Mouse (Mus musculus) G1E-ER4 (cell line): Measurements from ENCODE around the gene Ncln. TPM values are rescaled to one million over a fixed set of nuclear protein-coding genes. Genes with fewer than 3 reads are reported as not detected.

Experiments used
- GATA1 ChIP-seq: IDR thresholded peaks from one replicate; pipeline ENCODE4 v1.8.0; 2012; ENCODE audit warnings: low read length, inconsistent platforms
- polyA plus RNA-seq: library from polyadenylated mRNA; stranded (reverse); fragments of >175 nt; gene quantifications from 2 replicates; pipeline ENCODE4 v1.2.3, GENCODE M21; 2012

The Ncln gene
- polyA plus RNA-seq, 1 experiment = 349 TPM

GRCm38 (mm10) chr10:81484441-81485059 lies 11.6 kb downstream of the Ncln start:
- no peak for TF ChIP-seq GATA1

GRCm38 (mm10) chr10:81483983-81484382 lies 12.2 kb downstream of the Ncln start:
- no peak for TF ChIP-seq GATA1

GRCm38 (mm10) chr10:81482533-81482889 lies 13.7 kb downstream of the Ncln start, which contains the start of gene Celf5:
Celf5 (minus strand) TSS chr10:81482709.
- TF ChIP-seq GATA1 = no peak

DNA sequence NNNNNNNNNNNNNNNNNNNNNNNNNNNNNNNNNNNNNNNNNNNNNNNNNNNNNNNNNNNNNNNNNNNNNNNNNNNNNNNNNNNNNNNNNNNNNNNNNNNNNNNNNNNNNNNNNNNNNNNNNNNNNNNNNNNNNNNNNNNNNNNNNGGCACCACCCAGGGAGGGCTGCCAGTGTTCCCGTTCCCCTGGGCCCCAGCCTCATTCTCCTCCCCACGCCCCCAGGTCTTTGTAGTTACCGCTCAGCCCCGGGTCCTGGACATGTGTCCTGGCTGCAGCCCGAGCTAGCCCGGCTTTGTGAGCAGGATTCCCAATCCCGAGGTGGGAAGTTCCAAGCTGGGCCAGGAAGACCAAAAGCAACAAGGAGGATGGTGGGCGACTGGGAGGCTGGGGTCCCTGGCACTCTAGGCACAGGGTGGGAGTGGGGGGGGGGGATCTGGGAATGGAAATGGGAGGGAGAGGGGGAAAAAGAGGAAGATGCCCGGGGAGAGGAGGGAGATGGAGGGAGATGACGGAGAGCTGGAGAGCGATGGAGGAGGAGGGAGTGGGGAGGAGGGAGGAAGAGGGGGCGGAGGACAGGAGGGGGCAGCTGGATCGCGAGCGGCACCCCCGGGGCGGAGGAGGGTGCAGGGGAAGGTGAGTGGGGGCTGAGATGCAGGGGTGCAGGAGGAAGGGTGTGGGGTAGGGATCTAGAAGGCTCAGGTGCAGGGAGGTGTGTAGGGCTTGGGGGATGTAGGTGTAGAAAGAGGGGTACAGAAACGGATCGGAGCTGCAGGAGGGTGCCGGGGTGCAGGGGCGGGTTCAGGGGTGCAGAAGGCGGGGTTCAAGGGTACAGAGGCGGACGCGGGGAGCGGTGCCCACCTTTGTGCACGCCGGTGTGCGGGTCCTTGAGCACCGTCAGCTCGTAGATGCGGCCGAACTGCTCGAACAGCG lies 14.3 kb downstream of the Ncln start:
- TF ChIP-seq GATA1 = no peak

GRCm38 (mm10) chr10:81474461-81474860 lies 21.7 kb downstream of the Ncln start:
- TF ChIP-seq GATA1 = no peak

DNA sequence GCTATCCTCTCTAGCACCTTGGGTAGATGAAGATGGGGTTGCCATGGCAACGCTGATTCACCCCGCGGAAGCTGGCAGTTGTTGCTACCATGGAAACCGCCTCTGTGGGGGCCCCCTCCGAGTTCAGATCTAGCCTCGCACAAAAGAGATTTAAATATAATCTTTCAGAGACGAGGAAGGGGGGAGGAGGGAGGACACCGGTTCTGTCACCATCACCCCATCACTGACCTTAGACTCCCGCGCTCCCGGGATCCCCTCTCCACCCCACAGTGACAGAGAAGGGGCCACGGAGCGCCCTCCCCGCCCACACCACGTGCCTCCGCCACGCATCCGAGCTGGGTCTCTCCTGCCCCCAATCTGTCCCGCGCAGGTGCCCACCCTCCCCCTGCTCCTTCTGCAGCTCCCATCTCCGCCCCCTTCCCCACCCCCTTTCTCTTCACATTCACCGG lies 23.2 kb downstream of the Ncln start:
- TF ChIP-seq GATA1 = no peak

DNA sequence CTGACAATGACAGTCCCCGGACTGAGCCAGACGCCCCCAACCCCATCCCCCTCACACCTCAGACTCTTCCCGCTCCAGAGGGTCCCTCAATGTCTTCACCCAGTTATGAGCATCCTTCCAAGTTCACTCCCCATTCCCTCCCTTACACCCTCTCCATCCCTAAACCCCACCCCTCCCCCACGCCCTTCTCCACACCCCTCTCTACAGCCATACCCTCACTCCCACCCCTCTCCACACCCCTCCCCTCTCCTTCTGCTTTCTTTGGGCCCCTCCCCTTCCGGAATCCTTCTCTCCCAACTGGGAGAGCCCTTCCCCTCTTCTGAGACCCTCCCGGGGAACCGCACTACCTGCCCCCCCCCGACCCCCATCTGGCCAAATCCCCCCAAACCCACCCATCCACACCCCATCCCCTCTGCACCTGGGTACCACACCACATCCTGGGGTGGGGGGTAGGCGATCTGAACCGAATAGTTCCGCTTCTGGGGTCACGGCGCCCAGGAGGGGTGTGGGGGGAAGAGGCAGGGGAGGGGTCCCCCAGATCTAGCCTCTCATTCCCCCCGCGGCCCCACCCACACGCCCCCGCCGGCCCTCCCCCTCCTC lies 23.7 kb downstream of the Ncln start:
- TF ChIP-seq GATA1 = no peak

DNA sequence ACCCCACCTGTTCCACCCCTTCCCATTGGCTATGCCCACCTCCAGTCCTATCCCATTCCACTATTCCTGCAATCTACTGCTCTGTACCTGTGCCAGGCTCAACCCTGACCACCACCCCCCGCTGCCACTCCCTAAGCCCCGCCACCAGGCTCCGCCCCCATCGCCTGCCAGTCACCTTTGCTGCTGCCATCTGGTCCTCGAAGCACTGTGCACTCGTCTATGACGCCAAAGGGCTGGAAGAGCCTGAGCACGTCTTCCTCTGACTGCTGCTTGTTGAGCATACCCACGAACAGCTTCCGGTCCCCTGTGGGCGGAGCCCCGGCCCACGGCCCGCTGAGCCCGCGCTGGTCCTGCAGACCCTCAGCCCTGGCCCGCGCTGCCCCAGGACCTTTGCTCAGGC lies 25.7 kb downstream of the Ncln start:
- TF ChIP-seq GATA1 = no peak

DNA sequence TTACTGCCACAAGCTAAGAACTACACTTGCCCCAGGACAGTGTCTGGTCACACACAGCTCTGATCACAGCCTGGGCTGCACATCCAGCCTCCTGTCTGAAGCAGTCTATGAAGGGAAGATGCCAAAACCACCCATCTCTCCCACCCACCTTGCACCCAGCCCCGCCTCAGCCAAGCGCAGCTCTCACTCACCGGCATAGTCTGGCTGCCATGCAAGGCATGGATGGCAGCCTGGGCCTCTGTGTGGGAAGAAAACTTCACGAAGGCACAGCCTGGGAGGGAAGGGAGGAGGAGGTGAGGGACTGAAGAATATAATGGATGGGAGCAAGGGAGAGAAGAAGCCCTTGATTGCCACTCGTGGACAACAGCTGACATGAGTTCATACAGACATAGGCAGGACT lies 26.9 kb downstream of the Ncln start:
- TF ChIP-seq GATA1 = no peak

DNA sequence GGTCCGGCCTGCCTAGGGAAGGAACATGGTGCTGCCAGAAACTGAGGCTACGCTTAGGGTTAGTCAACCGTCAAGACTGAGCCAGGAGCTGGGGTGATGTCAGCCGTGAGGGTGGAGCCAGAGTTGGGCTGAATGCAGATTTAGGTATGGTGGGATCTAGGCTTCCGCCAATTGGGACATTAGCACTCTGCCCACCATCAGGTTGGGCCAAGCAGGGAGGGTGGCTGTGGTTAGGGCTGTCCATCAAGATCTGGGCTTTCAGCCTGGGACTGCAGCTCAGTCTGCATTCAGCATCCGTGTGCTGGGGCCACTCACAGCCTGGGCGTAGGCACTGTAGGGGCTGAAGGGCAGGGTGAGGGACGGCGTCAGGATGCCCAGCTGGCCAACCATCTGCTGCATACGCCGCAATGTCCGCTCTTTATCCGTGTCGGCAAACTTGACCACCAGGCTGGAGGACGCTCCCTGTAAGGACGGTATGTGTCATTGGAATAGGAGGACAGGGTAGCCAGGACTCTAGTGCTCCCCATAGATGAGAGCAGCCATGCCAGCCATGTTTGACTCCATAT lies 28.4 kb downstream of the Ncln start:
- no peak for TF ChIP-seq GATA1

DNA sequence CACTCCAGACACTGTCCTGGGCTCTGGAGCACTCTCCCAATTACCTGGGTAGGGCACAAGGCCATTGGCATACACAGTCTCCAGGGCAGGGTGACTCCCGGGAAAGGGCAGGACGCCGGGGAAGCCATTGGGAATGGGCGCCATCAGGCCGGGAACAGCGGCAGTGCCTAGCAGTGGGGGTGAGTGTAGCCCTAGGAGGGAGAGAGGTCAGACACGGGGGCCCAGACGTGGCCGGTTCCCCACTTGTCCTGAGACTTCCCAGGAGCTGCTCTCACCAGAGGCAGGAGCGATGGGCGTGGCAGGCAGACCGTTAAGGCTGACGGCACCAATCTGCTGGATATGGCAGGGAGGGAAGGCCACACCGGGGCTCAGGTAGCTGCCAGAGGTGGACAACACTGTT lies 29.3 kb downstream of the Ncln start:
- no peak for TF ChIP-seq GATA1

DNA sequence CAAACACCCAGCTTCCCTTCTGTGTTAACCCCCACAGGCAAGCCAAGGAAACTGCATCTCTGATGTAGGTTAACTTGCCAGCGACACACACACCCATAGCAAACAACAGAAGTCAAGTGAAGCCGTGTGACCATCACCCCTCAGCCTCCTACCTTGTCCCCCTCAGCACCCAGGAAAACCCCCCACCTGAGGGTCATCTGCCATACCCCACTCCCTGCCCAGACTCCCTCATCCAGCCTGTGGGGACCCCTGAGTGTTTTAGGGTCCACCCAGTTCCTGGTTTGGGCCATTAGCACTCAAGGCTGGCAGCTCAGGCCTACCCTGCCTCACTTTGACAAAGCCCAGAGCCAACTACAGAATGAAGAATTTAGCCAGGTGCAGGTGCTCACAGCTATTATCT lies 30.1 kb downstream of the Ncln start:
- TF ChIP-seq GATA1 = no peak

GRCm38 (mm10) chr10:81465265-81465645 lies 30.9 kb downstream of the Ncln start:
- no peak for TF ChIP-seq GATA1

GRCm38 (mm10) chr10:81464405-81465264 lies 31.6 kb downstream of the Ncln start:
- TF ChIP-seq GATA1 = no peak

DNA sequence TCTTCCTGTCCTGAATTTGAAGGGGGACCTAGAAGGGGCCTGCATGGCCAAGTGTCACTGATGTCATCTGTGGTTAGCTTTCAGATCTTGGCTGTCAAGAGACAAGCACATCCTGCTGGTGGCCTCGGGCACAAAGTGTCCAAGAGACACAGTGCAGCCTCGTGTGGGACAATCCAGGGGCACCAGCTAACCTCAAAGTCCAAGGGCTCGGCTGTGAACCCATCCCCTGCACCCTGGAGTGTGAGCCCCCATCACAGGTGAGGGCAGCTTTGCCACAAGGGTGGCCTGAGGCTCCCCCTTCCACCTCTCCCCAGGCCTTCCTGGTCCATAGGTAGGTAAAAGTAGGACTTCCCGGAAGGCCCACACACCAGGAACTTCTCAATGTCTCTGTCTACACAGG lies 32.7 kb downstream of the Ncln start:
- TF ChIP-seq GATA1 = no peak

DNA sequence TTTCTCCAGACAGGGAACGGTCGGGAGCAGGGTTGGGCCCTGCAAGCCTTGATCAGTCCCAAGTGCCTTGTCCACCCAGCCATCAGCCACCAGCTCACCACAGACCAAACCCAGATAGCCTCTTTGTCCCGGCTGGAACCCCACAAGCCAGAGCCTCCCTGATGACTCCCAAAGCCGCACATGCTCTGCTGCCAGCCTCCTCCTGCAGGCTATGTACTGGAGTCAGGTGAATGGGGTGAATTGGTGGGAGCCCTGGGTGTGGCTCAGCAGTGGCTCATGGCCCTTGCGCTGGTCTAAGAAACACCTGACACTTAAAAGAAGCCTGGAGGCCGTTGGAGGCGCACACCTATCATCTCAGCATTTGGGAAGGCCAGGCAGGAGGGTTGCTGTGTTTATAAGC lies 33.3 kb downstream of the Ncln start:
- no peak for TF ChIP-seq GATA1
